Mouse (Mus musculus) embryo, embryonic 11.5 days (tissue): ENCODE measurements around the gene Olfr1031.
"Not testable (repeated sequence)": the region's sequence is repeated elsewhere in the genome, so short reads cannot be mapped to it uniquely, and the experiment has no call there.

Source experiments
- DNase-seq: peaks from one replicate; pipeline ENCODE4 v3.0.0-alpha.2; 2012; ENCODE audit warnings: low read depth, low spot score

Olfr1031 gene

DNA sequence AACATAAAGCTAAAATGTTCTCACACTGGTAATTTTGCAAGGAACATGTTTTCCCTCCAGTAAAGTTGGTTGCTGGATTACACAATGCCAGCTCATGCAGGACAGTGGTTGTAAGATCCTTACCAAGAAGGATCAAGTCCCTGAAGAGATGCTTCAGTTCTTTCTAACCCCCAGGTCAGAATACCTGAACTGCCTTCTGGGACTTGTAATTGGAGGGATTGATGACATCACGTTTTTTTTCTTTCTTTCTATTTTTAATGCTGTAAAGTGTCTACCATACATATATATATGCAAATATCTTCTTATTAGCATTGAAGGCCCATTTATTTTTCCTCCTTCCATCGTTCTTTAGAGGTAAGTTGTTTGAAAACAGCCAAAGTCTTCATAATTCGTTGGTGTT lies at the start of gene Olfr1031:
TSS of gene Olfr1031 (plus strand) at position 301 of the 400 bp plus-strand sequence.
- no peak for DNase-seq

DNA sequence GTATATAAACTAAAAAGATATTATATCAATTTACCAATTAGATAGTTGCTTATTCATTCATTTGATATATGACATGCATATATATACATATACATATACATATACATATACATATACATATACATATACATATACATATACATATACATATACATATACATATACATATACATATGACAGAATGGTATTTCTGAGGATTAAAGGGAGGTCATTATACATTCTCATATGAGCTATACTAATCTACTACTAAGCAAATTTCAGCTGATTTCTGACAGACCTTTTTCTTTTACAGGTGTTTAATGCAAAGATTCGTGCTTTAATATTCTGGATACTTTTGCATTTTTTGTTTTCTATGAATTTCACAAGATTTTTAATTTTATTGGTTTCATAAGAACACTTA lies 40.0 kb upstream of the Olfr1031 start, which contains the start of gene Olfr1028:
TSS of gene Olfr1028 (plus strand) at position 301 of the 400 bp plus-strand sequence.
- no peak for DNase-seq

DNA sequence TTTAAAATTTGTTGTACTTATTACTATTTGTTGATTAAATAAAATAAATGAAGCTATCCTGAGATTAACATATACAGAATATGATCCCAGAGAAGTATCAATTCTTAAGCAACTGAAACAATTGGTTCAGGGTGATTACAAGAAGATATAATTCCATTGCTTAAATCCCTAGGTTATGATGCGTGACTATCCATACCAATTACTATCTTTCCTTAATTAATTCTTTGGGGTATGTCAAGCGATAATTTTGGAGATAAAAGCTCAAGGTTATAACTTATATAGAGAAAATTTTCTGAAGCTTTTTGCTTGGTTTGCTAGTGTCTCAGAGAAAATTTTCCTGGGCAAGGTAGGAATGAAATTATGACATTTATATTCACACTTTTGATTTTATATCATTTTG lies 16.5 kb upstream of the Olfr1031 start, which contains the start of gene Olfr1029:
TSS of gene Olfr1029 (plus strand) at position 301 of the 400 bp plus-strand sequence.
- DNase-seq = no peak

DNA sequence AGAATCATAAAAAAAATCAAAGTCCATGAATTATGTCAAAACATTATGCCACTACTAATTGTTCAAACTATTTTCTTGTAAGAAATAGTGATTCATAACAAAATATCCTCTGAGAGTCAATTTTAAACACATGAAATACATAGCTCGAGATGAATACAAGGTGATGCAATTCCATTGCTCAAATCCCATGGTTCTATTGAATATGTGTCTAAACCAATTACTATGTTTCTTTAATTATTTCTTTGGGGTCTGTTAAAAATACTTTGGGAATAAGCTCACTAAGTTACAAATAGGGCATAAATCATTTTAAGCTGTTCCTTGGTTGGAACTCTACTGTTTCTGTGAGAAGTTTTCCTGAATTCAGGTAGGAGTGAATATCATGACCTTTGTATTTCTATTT lies 11.1 kb upstream of the Olfr1031 start, which contains the start of gene Olfr1030:
TSS of gene Olfr1030 (plus strand) at position 301 of the 400 bp plus-strand sequence.
- no peak for DNase-seq

DNA sequence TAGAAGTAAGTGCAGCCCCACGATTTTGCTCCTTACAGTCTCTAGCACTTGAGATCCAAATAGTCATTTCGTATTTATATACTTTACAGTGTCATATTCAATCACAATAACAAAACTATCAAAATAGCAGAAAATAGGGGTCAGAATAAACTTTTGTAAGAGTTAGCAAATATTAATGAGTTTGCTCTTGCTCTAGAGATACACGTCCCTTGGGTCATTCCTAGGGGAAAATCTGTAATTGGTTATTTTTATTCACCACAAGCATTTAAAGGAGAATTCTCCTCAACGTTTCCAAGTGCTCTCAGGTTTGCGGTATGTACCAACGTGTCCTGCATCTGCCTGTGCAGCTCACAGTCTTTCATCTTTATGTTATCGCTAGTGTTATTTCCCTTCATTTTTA lies 15.1 kb downstream of the Olfr1031 start, which contains the start of gene Olfr1032:
TSS of gene Olfr1032 (plus strand) at position 301 of the 400 bp plus-strand sequence.
- no peak for DNase-seq

DNA sequence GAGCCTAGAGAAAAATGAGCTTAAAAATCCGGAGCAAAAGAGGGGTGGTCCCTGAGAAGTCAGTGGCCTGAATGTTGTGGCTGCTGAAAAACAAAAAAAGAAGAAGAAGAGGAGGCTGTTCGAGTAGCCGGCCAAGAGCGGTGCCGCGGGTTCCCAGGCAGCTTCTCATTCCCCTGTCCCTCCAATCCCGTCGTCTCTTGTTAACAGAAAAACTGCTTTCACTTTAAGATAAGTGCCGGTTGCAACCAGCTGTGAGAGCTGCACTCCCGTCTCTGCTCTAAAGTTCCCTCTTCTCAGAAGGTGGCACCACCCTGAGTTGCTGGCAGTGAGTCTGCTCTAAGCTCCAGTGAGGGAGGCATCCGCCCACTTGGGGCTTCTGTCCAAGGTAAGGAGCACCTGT lies 30.3 kb downstream of the Olfr1031 start, which contains the start of gene Olfr1033:
TSS of gene Olfr1033 (plus strand) at position 228 of the 400 bp plus-strand sequence.
- DNase-seq = not testable (repeated sequence)

DNA sequence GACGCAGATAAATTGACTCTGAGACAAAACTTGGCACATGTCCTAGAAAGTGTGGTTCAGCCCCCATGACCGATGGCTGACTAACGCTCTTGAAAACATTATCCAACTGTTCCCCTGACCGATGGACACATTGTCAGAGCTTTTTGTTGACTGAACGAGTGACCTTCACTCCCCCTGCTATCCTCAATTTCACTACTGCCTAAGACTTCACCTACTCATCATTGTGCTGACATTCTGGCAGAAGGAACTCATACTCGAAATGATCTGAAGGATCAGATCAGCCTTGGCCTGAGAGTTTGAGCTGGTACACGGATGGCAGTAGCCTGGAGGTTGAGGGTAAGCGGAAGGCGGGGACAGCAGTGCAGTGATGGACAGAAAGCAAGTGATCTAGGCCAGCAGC lies 31.4 kb downstream of the Olfr1031 start:
- DNase-seq = not testable (repeated sequence)
